Mouse (Mus musculus): ENCODE measurements around the gene Gmfg. TPM values are rescaled to one million over a fixed set of nuclear protein-coding genes. Genes with fewer than 3 reads are reported as not detected.
A peak's percentile ranks its signal among the peaks of the same experiment; 100 is the strongest.

Gene Gmfg
- polyA plus RNA-seq, 1 experiment from 2014 or later, result 6.7 TPM

- DNase-seq (ENCODE audit: low spot score), result no peak
- Histone ChIP-seq H3K36me3 (peaks cover 100% of the 10 kb centered on the region), H3K9me3 (no peaks in the 10 kb centered on the region), H3K4me3 (no peak overlapping the region), H3K27me3 (ENCODE audit: insufficient read depth, poor library complexity, severe bottlenecking) (no peaks in the 10 kb centered on the region), H3K4me1 (replicated peaks) (no peaks in the 10 kb centered on the region), H3K27ac (no peak overlapping the region)
- 89% methylated on average over 8 of the region's 8 CpGs for WGBS
Measured at GRCm38 (mm10) chr7:28418096-28418670, 19.1 kb upstream of the Gmfg start.

- WGBS, result 96% methylated on average over 2 of the region's 2 CpGs
- no peak overlapping the region for H3K4me3 ChIP-seq
- H3K4me1 ChIP-seq (replicated peaks), result no peaks in the 10 kb centered on the region
- no peaks in the 10 kb centered on the region for H3K27me3 ChIP-seq (ENCODE audit: insufficient read depth, poor library complexity, severe bottlenecking)
- H3K27ac ChIP-seq, result no peak overlapping the region
- H3K9me3 ChIP-seq, result no peaks in the 10 kb centered on the region
- H3K36me3 ChIP-seq, result peaks cover 100% of the 10 kb centered on the region
- DNase-seq (ENCODE audit: low spot score), result no peak
Measured at GRCm38 (mm10) chr7:28419416-28419815, 17.8 kb upstream of the Gmfg start.

DNA sequence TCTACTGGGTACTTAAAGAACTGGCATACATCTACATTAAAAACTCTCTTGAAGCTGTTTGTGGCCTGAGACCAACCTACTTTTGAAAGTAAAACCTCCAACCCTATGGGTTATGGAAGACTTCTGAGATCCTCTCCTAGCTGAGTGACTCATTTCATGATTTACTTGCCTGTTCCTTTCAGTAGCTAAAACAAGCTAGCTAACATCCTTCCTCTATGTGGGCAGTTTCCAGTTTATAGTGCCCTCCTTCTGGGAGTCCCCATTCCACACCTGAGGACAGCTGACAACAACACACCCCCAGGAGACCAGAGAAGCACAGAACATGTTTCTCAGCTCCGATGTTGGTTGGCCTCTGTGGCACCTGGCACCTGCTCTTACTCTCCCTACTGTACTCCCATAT lies 14.2 kb upstream of the Gmfg start:
- 88% methylated on average over 1 of the region's 1 CpGs for WGBS
- Histone ChIP-seq H3K36me3 (peaks cover 77% of the 10 kb centered on the region), H3K4me3 (no peak overlapping the region), H3K4me1 (replicated peaks) (no peaks in the 10 kb centered on the region), H3K27me3 (ENCODE audit: insufficient read depth, poor library complexity, severe bottlenecking) (no peaks in the 10 kb centered on the region), H3K27ac (no peak overlapping the region), H3K9me3 (no peaks in the 10 kb centered on the region)
- no peak for DNase-seq (ENCODE audit: low spot score)

DNA sequence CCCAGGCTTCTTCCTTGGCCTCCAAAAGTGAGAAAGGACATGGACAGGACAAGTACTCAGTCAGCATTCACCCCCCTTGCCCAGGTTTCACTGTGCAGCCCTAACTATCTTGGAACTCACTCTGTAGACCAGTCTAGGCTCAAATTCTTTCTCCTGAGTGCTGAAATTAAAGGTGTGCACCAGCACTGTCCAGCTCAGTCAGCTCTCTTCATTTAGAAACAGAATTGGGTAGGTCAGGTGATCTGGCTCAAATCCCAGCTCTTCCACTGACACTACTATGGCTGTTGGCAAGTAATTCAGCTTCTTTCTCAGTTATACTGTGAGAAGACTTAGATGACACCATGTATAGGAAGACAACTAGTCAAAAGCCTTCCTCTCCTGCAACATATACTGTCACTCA lies 9.5 kb upstream of the Gmfg start:
- no peaks in the 10 kb centered on the region for H3K27me3 ChIP-seq (ENCODE audit: insufficient read depth, poor library complexity, severe bottlenecking)
- H3K4me1 ChIP-seq (replicated peaks), result peaks cover 7% of the 10 kb centered on the region
- H3K9me3 ChIP-seq, result no peaks in the 10 kb centered on the region
- H3K4me3 ChIP-seq, result no peak overlapping the region
- H3K36me3 ChIP-seq, result peaks cover 60% of the 10 kb centered on the region
- H3K27ac ChIP-seq, result no peak overlapping the region
- no peak for DNase-seq (ENCODE audit: low spot score)

DNA sequence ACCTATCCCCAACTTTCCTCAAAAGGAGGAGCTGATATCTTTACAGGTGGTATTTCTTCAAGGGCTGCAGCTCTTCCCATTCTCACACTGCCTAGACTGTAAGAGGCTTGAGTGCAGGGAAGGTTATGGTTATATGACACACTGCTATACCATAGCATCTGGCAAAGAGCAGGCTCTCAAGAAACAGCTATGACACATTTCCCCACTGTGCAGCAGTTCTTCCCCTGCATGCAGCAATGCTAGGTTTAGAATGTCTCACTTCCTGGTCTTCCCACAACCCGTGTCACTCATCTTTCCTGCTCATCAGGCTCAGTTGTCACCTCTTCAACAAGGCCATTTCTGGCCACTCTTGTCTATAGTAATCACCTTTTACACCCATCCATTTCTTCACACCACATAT lies 6.7 kb upstream of the Gmfg start:
- WGBS, result 88% methylated on average over 1 of the region's 1 CpGs
- H3K36me3 ChIP-seq, result peaks cover 54% of the 10 kb centered on the region

DNA sequence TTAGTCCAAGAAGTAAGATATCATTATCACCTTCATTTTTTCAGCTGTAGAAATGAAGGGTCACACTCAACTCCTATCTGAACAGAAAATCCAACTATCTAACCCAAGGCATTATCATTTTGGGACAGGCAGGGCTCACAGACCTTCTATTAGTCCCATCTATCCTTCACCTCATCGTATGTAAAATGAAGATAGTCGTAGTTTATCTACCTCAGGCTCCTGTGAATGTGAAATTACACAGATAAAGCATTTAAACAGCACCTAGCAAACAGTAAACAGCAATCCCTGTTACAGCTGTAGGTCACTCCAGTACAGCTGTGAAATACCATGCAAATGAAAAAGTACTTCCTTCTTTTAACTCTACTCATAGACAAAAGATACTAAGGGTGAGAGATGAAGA lies 5.0 kb upstream of the Gmfg start:
- Histone ChIP-seq H3K9me3 (no peaks in the 10 kb centered on the region), H3K36me3 (peaks cover 51% of the 10 kb centered on the region), H3K27ac (no peak overlapping the region), H3K4me3 (no peak overlapping the region), H3K27me3 (ENCODE audit: insufficient read depth, poor library complexity, severe bottlenecking) (no peaks in the 10 kb centered on the region), H3K4me1 (replicated peaks) (peaks cover 39% of the 10 kb centered on the region)
- no peak for DNase-seq (ENCODE audit: low spot score)
- WGBS, result 94% methylated on average over 2 of the region's 2 CpGs

More for the DNA sequence above, 6.7 kb upstream of the Gmfg start:
- Histone ChIP-seq H3K27ac (no peak overlapping the region), H3K4me3 (no peak overlapping the region), H3K4me1 (replicated peaks) (peaks cover 34% of the 10 kb centered on the region), H3K9me3 (no peaks in the 10 kb centered on the region), H3K27me3 (ENCODE audit: insufficient read depth, poor library complexity, severe bottlenecking) (no peaks in the 10 kb centered on the region)
- no peak for DNase-seq (ENCODE audit: low spot score)

DNA sequence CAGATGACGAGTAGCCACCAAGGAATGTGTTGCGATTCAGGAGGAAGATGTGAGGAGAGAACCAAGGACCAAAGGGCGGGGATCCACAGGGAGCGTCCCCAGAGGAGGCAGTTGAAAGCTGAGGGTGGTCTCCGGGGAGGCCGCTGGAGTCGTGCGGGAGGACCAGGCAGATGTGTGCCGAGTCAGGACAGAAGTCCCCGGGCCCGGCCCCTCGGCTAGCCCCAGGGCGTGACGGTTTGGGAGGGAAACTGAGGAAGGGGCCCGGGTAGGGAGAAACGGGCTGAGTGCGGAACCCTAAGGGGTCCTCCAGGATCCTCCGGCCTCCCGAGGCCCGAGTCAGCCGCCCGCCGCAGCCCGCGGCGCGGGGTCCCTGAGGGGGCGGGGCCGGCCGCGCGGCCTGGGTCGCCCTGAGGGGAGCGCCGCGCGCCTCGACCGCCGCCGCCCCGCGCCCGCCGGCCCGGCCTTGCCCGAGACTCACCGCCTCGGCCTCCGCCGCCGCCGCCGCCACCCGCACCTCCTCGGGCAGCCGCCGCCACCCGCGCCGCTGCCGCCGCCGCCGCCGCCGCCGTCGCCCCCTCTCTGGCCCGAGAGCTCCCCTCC lies 1.5 kb upstream of the Gmfg start:
- Histone ChIP-seq H3K27ac (peak overlapping the region; percentile 90), H3K4me1 (replicated peaks) (peaks cover 42% of the 10 kb centered on the region), H3K4me3 (peak overlapping the region; percentile 96), H3K27me3 (ENCODE audit: insufficient read depth, poor library complexity, severe bottlenecking) (no peaks in the 10 kb centered on the region), H3K9me3 (no peaks in the 10 kb centered on the region), H3K36me3 (peaks cover 32% of the 10 kb centered on the region)
- no peak for DNase-seq (ENCODE audit: low spot score)
- WGBS, result 8% methylated on average over 48 of the region's 70 CpGs

DNA sequence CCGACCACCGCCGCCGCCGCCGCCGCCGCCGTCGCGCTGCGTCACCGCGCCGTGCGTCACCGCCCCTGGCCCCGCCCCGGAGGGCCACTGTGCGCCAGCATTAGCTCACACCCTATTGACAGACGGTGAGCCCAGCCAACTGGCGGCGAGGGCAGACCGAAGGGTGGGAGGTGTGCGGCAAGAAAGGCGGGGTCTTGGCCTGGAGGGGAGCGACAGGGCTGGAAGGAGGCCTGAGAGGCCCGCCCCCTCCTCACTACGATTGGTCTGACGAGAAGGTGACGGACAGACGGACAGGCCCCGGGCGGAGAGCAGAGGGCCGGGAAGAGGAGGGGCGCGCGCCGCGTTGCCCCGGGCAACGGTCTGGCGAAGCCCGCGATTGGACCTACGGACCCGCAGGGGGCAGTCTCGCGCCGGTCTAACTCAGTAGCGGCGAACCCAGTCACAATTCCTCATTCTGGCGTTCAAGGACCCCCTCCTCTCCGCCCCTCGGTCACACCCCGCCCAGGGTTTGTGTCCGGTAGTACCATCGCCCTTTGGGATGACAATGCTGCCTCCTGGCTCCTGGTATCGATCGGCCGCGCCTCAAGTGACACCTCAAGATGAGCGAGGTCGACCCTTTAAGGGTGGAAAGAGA lies 859 bp upstream of the Gmfg start:
- under 1% methylated on average over 49 of the region's 64 CpGs for WGBS
- Histone ChIP-seq H3K27me3 (ENCODE audit: insufficient read depth, poor library complexity, severe bottlenecking) (no peaks in the 10 kb centered on the region), H3K4me3 (peak overlapping the region; percentile 96), H3K27ac (peak overlapping the region; percentile 90), H3K4me1 (replicated peaks) (peaks cover 42% of the 10 kb centered on the region), H3K9me3 (no peaks in the 10 kb centered on the region), H3K36me3 (peaks cover 26% of the 10 kb centered on the region)
- peak; percentile 100 for DNase-seq (ENCODE audit: low spot score)

DNA sequence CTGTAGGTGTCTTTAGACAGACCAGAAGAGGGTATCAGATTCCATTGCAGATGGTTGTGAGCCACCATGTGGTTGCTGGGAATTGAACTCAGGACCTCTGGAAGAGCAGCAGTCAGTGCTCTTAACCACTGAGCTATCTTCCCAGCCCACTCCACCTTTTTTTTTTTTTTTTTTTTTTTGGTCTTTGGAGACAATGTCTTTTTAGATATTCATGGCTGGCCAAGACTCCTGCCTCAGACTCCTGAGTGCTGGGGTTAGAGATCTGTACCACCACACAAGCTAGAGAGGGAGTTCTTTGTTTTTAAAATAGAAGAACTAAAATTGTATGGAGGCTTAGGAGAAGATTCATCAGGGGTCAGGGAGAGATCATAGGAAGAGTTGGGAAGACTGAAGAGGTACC lies 717 bp downstream of the Gmfg start:
- Histone ChIP-seq H3K9me3 (no peaks in the 10 kb centered on the region), H3K4me1 (replicated peaks) (peaks cover 33% of the 10 kb centered on the region), H3K4me3 (no peak overlapping the region), H3K36me3 (peaks cover 10% of the 10 kb centered on the region), H3K27me3 (ENCODE audit: insufficient read depth, poor library complexity, severe bottlenecking) (no peaks in the 10 kb centered on the region), H3K27ac (no peak overlapping the region)
- DNase-seq (ENCODE audit: low spot score), result no peak

DNA sequence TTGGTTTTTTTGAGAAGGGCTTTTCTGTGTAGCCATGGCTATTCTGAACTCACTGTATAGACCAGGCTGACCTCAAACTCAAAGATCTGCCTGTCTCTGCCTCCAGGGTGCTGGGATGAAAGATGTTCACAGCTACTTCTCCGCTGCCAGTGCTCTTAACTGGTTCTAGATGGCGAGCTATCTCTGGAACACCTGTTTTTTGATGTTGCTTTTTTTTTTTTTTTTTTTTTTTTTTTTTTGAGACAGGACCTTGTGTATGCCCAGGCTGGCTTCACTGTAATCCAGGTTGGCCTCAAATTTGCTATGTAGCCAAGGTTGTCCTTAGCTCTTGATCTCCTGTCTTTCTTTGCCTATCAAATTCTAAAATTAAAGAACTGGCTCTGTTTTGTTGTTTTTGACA lies 1.5 kb downstream of the Gmfg start:
- Histone ChIP-seq H3K36me3 (peaks cover 2% of the 10 kb centered on the region; the same call in 1 of the 2 replicates), H3K4me3 (no peak overlapping the region), H3K9me3 (no peaks in the 10 kb centered on the region), H3K27me3 (ENCODE audit: insufficient read depth, poor library complexity, severe bottlenecking) (no peaks in the 10 kb centered on the region), H3K4me1 (replicated peaks) (peaks cover 25% of the 10 kb centered on the region), H3K27ac (no peak overlapping the region)
- 85% methylated on average over 2 of the region's 2 CpGs for WGBS
- DNase-seq (ENCODE audit: low spot score), result no peak

- H3K27ac ChIP-seq, result no peak overlapping the region; the same call in 1 of the 2 replicates
- no peaks in the 10 kb centered on the region for H3K36me3 ChIP-seq
- no peak for DNase-seq (ENCODE audit: low spot score)
- H3K4me1 ChIP-seq (replicated peaks), result peaks cover 5% of the 10 kb centered on the region
- WGBS, result 48% methylated on average over 2 of the region's 2 CpGs
- no peak overlapping the region for H3K4me3 ChIP-seq
- no peaks in the 10 kb centered on the region for H3K9me3 ChIP-seq
- peaks cover 3% of the 10 kb centered on the region for H3K27me3 ChIP-seq (ENCODE audit: insufficient read depth, poor library complexity, severe bottlenecking)
Measured at GRCm38 (mm10) chr7:28440739-28441138, 3.5 kb downstream of the Gmfg start.

DNA sequence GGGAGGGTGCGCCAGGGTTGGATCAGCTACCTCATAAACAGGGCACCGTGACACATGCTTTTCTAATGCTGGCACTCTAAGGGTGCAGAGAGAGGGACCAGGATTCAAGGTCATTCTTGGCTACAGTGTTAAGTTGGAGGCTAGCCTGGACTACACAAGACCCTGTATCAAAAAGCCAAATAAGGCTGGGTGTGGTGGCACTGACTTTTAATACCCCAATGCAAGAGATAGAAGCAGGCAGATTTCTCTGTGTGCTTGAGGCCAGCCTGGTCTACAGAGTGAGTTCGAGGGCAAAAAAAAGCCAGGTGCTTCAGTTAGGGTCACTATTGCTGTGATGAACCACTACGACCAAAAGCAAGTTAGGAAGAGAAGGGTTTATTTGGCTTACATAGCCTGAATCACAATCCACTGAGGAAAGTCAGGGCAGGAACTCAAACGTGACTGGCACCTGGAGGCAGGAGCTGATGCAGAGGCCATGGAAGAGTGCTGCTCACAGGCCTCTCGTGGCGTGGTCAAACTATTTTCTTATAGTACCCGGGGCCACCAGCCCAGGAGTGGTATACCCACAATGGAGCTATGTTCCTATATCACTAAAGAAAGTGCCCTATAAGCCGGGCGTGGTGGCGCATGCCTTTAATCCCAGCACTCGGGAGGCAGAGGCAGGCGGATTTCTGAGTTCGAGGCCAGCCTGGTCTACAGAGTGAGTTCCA lies 4.7 kb downstream of the Gmfg start:
- H3K27ac ChIP-seq, result no peak overlapping the region
- no peaks in the 10 kb centered on the region for H3K9me3 ChIP-seq
- no peak overlapping the region for H3K4me3 ChIP-seq
- H3K4me1 ChIP-seq (replicated peaks), result peaks cover 10% of the 10 kb centered on the region
- H3K27me3 ChIP-seq (ENCODE audit: insufficient read depth, poor library complexity, severe bottlenecking), result peaks cover 7% of the 10 kb centered on the region
- 85% methylated on average over 14 of the region's 14 CpGs for WGBS
- no peaks in the 10 kb centered on the region for H3K36me3 ChIP-seq
- DNase-seq (ENCODE audit: low spot score), result no peak

GRCm38 (mm10) chr7:28442688-28443087 lies 5.4 kb downstream of the Gmfg start:
- DNase-seq (ENCODE audit: low spot score), result no peak
- H3K9me3 ChIP-seq, result no peaks in the 10 kb centered on the region
- WGBS, result 59% methylated on average over 4 of the region's 4 CpGs
- no peak overlapping the region for H3K4me3 ChIP-seq
- peaks cover 8% of the 10 kb centered on the region for H3K27me3 ChIP-seq (ENCODE audit: insufficient read depth, poor library complexity, severe bottlenecking)
- H3K36me3 ChIP-seq, result no peaks in the 10 kb centered on the region
- peaks cover 12% of the 10 kb centered on the region for H3K4me1 ChIP-seq (replicated peaks)
- no peak overlapping the region for H3K27ac ChIP-seq
